Mouse (Mus musculus) gastrocnemius, adult 18-20 months (tissue): ENCODE results near the gene Dip2b. TPM values are rescaled to one million over a fixed set of nuclear protein-coding genes. Genes with fewer than 3 reads are reported as not detected.
"Not testable (repeated sequence)": the region's sequence is repeated elsewhere in the genome, so short reads cannot be mapped to it uniquely, and the experiment has no call there.

ENCODE experiments used
- DNase-seq: peaks from one replicate; pipeline ENCODE4 v3.0.0; 2021; ENCODE audit warnings: low spot score
- total RNA-seq, 2 experiments: library from RNA; stranded (reverse); gene quantifications; 2 replicates each; pipeline ENCODE4 v1.2.3; 2021

Dip2b gene
- total RNA-seq, 2 experiments from 2014 or later: 5.3 to 5.7 TPM

DNA sequence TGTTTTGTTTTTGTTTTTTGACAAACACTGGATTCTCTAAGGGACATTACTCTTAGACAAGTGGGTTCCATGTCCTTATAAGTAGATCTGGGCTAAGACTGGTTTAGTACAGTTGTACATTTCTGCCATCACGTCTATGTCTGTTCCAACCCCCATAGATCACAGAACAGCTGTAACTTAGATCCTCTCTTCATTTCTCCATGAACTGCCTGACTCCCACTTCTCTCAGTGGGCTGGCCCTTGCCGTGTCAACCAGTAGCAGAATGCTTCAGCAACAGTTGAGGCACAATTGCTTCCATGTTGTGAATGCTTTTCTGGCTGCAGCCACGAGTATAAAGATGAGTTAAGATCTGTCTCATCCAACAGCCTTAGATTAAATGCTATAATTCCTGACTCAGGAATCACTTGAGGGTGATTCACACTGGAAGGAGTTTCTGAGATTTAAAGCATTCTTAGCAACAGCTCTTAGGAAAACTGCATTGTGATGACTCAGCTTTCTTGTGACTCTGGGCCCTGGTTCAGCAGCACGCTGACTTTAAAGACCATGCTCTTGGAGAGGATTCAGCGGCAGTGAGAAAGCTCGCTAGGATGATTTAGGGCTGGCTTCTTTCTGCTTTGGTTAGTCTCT, 212.8 kb downstream of the Dip2b start:
- DNase-seq: no peak

DNA sequence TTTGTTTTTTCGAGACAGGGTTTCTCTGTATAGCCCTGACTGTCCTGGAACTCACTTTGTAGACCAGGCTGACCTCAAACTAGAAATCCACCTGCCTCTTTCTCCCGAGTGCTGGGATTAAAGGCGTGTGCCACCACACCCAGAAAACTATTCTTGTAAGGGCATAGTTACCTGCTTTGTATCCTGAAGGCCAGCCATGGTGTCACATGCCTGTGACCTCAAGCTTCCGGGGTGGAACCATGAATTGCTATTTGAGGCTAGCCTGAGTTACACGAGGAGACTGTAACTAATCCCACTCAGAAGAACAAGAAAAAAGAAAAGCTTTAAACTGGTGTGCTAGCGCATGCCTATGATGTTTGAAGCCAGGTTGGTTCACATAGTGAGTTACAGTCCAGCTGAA, 217.9 kb downstream of the Dip2b start:
- DNase-seq: no peak

DNA sequence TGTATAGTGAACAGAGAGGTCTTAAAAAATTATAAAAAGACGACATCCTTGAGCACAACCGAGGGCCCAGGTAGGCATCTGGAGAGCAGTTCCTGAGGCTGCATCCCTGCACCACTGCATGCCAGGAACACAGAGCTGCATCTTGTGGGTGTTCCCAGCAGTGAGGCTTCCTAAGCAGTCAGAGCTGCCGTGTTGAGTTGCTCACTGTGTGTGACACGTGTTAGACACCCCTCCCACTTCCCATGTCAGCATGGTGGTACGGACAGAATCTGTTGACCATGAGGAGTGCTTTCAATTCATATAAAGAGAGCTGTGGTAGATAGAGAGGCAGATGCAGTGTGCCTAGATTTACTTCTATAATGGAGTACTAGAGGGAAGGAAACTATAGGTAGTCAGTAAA, 218.8 kb downstream of the Dip2b start:
- no peak for DNase-seq

DNA sequence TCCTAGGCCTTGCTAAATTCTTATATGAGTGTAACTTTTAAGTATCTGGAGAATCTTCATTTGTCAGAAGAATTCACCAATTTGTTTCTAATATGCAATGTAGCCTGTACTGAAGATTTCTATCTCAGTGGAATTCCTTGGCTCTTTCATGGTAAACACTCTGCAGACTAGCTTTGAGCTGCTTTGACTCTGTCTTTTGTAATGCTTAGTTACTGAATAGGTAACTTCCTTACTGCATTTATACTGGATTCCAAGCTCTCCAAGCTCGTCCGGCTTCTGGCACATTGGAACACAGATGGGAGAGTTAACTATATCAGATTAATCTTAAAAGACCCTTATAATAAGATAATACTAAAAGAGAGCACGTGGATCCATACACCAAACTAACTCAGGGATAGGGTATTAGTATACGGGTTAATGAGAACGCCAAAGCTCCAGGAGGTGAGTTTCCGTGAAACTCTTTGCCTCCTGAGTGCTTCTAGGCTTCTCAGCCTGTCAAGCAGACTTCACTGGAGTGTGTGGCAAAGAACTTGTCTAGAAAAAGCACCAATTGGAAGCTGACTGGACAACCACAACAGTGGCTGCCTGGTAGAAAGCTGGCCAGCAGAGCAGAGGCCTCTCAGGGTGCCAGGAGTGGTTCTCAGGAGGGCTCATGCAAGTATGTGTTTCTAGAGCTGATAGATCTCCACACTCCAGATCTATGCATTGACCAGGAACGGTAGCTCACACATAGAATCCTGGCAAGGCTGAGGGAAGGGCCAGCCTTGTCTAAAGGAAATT, 220.4 kb downstream of the Dip2b start:
- DNase-seq: no peak

DNA sequence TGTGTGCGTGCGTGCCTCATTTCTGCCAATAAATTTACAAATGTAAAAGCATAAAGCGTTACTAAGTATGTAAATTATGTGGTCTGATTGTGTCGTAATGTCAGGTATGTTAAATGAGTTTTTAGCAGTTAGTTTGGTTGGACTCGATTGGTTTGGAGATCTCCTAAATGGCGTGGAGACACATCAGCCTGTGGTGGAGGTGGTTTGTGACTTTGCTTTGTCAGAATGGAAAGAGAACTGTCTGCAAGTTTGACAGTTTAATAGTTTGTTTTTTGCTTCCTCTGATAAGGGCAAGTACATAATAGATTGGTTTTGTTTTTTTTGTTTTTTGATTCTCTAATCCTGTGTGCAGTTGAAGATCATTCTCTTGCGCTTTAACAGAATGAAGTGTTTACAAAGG, 221.9 kb downstream of the Dip2b start:
- not testable (repeated sequence) for DNase-seq

DNA sequence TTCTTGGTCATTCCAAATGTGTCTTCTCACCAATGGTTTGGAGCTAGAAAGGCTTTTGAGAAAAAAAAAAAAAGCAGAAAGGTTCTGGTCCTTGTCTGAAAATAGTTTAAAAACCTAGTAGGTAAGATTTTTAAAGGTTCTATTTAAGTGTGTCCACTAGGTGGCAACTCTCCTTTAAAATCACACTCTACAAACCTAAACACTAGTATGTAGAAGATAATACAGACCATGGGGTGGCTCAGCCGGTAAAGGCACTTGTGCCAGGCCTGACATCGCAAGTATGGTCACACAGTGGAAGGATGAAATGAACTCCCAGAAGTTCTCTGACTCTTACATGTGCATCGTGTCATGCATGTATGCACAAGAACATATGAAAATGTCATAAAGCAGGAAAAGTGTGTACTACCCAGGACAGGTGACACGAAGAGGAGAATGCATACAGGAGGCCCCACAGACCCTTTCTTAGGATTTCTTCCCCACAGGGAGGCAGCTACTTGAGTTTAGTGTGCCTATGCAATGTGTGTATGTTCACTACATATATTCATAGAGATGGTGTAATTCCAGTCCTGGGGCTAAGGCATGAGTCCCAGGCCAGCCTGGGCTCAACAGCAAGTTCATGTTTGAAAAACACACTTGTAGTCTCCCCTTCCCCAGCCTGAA, 224.9 kb downstream of the Dip2b start:
- DNase-seq: no peak

DNA sequence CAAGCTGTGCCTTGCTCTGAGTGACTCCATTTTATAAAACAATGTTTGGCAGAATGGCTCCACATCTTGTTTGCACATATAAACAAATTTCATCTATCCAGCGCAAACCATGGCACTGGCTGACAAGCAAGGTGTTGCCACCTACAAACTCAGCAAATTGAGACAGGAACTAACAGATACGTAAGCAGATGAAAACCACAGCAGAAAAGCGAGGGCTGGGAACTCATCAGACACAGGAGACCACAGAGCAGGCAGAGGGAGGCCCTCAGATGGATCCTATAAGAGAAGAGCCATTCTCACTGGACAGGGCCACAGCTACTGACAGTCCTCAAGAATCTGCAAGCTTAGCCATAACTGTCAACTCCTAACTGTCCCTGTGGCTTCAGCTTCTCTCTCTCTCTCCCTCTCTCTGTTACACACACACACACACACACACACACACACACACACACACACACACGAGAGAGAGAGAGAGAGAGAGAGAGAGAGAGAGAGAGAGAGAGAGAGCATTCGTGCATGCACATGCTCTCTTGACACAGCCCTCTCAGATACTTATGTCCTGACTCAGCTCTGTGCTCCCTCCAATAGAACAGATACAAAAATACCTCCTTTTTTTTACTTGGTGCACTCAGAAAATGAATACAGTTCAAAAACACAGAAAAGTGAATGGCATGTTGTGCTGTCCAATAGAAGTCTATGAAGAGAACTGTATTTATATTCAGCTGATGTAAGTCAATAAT, 227.3 kb downstream of the Dip2b start:
- DNase-seq: no peak

DNA sequence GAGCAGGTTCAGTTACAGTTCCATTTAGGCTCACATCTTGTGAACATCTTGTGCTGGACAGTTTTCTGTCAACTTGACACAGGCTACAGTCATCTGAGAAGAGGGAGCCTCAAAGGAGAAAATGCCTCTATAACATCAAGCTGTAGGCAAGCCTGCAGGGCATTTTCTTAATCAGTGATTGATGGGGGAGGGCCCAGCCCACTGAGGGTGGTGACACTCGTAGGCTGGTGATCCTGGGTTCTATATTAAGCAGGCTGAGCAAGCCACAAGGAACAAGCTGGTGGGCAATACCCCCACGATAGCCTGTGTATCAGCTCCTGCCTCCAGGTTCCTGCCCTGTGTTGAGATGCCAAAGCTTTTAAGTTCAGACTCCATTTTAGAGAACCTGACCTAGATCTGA, 230.5 kb downstream of the Dip2b start:
- DNase-seq: no peak

Other genes with a start within 250 kb of the Dip2b start
- 10 to 100 TPM in 1 of 2 experiments, 1 to 10 TPM in 1; 5.6 to 11.2 TPM for gene Lima1, start 163.2 kb upstream of the Dip2b start, total RNA-seq
- under 1 TPM; 0.12 to 0.16 TPM for gene Fam186a, start 71.6 kb upstream of the Dip2b start, total RNA-seq
- 10 to 100 TPM; 39.4 to 47.4 TPM for gene Larp4, start 68.6 kb upstream of the Dip2b start, total RNA-seq
- gene Atf1, start 189.2 kb downstream of the Dip2b start, total RNA-seq: 10 to 100 TPM; 44.2 to 57.7 TPM
- gene Tmprss12, start 242.2 kb downstream of the Dip2b start, total RNA-seq: not detected